Mouse (Mus musculus): Measurements from ENCODE around the gene Ugt1a7c. TPM values are rescaled to one million over a fixed set of nuclear protein-coding genes. Genes with fewer than 3 reads are reported as not detected.

The Ugt1a7c gene
- total and polyA plus RNA-seq, 3 experiments, result 2.2 to 15.3 (median 11.1) TPM

- no peak overlapping the region for H3K9ac ChIP-seq (ENCODE audit: insufficient read depth, low read depth)
- H3K27me3 ChIP-seq (replicated peaks), result no peaks in the 10 kb centered on the region
- peaks cover 2 to 29% of the 10 kb centered on the region in 2 experiments; a peak in 3 of 4 replicates for H3K4me1 ChIP-seq (ENCODE audit: control insufficient read depth in 1 of 2, insufficient read depth in 2 of 2)
- DNase-seq (ENCODE audit: extremely low read depth), result no peak
- dilution Hi-C loops (cut with MboI; ENCODE audit: extremely low pct_ligation_motif_present, extremely low pct_unique_long_range_greater_than_20kb, low sequenced_read_pairs) (no loop called here), in situ Hi-C loops (cut with MboI; ENCODE audit: low pct_ligation_motif_present, low pct_unique_long_range_greater_than_20kb, low sequenced_read_pairs) (no loop called here)
- H3K9me3 ChIP-seq (replicated peaks; ENCODE audit: low read length), result peaks cover 20% of the 10 kb centered on the region
- peaks cover 44 to 75% of the 10 kb centered on the region in 2 experiments for H3K36me3 ChIP-seq (replicated peaks in 1 of 2; ENCODE audit: control insufficient read depth in 1 of 2, insufficient read depth in 1 of 2, low read length in 1 of 2)
- TF ChIP-seq TCF12 (IDR thresholded peaks at IDR 0.05; ENCODE audit: low read depth, low read length), result no peak
- TF ChIP-seq JUND (conservative IDR thresholded peaks at IDR 0.05; ENCODE audit: low read depth, low read length), result no peak
- no peak for TF ChIP-seq E2F4 (IDR thresholded peaks at IDR 0.05; ENCODE audit: insufficient replicate concordance, low read depth, low read length)
- TF ChIP-seq NRF1 (IDR thresholded peaks at IDR 0.05; ENCODE audit: low read depth, low read length), result no peak
- 0 out of 2 replicates have a peak, but pooled peaks have one; percentile 20 for TF ChIP-seq CHD2 (IDR thresholded peaks at IDR 0.05; ENCODE audit: low read length)
- no peak for TF ChIP-seq BHLHE40 (IDR thresholded peaks at IDR 0.05; ENCODE audit: low read depth, low read length)
- TF ChIP-seq MAFK (IDR thresholded peaks at IDR 0.05; ENCODE audit: insufficient replicate concordance, low read length), result no peak
- peak; percentile 17 for TF ChIP-seq POLR2A (IDR thresholded peaks at IDR 0.05; ENCODE audit: low read depth, low read length)
- no peak for TF ChIP-seq MYC (IDR thresholded peaks at IDR 0.05; ENCODE audit: low read depth, low read length)
- TF ChIP-seq POLR2AphosphoS2 (IDR thresholded peaks at IDR 0.05; ENCODE audit: low read depth, low read length), result peak; percentile 73; the same call in 1 of the 2 replicates
- TF ChIP-seq KAT2A (IDR thresholded peaks at IDR 0.05; ENCODE audit: insufficient replicate concordance, low read length), result 0 out of 2 replicates have a peak, but pooled peaks have one; percentile 14
- no peak for TF ChIP-seq RAD21 (IDR thresholded peaks at IDR 0.05; ENCODE audit: low read depth, low read length)
- no peak overlapping the region for H3K27ac ChIP-seq (ENCODE audit: insufficient read depth, low read depth)
- no peak overlapping the region for H3K4me2 ChIP-seq (ENCODE audit: insufficient read depth, low read depth, poor library complexity, severe bottlenecking)
- no peak overlapping the region for H3K4me3 ChIP-seq (replicated peaks in 1 of 3; ENCODE audit: low read depth in 2 of 3, low read length in 2 of 3, poor library complexity in 1 of 3)
- no peaks in the 10 kb centered on the region for H3K79me2 ChIP-seq (replicated peaks; ENCODE audit: control insufficient read depth, extremely low read depth, insufficient read depth, poor library complexity, severe bottlenecking)
Measured at GRCm38 (mm10) chr1:88262255-88262654, 167.4 kb downstream of the Ugt1a7c start.

GRCm38 (mm10) chr1:88262961-88263360, 168.1 kb downstream of the Ugt1a7c start:
- peaks cover 13% of the 10 kb centered on the region for H3K9me3 ChIP-seq (replicated peaks; ENCODE audit: low read length)
- H3K27me3 ChIP-seq (replicated peaks), result no peaks in the 10 kb centered on the region
- H3K4me3 ChIP-seq (replicated peaks in 1 of 3; ENCODE audit: low read depth in 2 of 3, low read length in 2 of 3, poor library complexity in 1 of 3), result no peak overlapping the region
- peaks cover 2 to 29% of the 10 kb centered on the region in 2 experiments; a peak in 3 of 4 replicates for H3K4me1 ChIP-seq (ENCODE audit: control insufficient read depth in 1 of 2, insufficient read depth in 2 of 2)
- H3K9ac ChIP-seq (ENCODE audit: insufficient read depth, low read depth), result no peak overlapping the region
- no peak overlapping the region for H3K27ac ChIP-seq (ENCODE audit: insufficient read depth, low read depth)
- DNase-seq (ENCODE audit: extremely low read depth), result no peak
- TF ChIP-seq HCFC1 (IDR thresholded peaks at IDR 0.05; ENCODE audit: low read depth, low read length) (no peak), CTCF (conservative IDR thresholded peaks at IDR 0.05 in 1 of 2, IDR thresholded peaks at IDR 0.05 in 1 of 2; ENCODE audit: low read depth in 2 of 2, low read length in 2 of 2) (no peak), MAZ (IDR thresholded peaks at IDR 0.05; ENCODE audit: low read depth, low read length) (no peak), USF1 (IDR thresholded peaks at IDR 0.05; ENCODE audit: low read depth, low read length) (no peak), POLR2A (IDR thresholded peaks at IDR 0.05; ENCODE audit: low read depth, low read length) (no peak), SIN3A (IDR thresholded peaks at IDR 0.05; ENCODE audit: low read length) (no peak), JUND (conservative IDR thresholded peaks at IDR 0.05; ENCODE audit: low read depth, low read length) (no peak), RCOR1 (conservative IDR thresholded peaks at IDR 0.05; ENCODE audit: low read depth, low read length) (no peak), TBP (conservative IDR thresholded peaks at IDR 0.05; ENCODE audit: low read depth, low read length) (no peak), MAX (IDR thresholded peaks at IDR 0.05; ENCODE audit: low read length) (no peak), MAFK (IDR thresholded peaks at IDR 0.05; ENCODE audit: insufficient replicate concordance, low read length) (no peak; the same call in 1 of the 2 replicates), RAD21 (IDR thresholded peaks at IDR 0.05; ENCODE audit: low read depth, low read length) (no peak), ZKSCAN1 (IDR thresholded peaks at IDR 0.05; ENCODE audit: borderline replicate concordance, low read depth, low read length) (no peak), GABPA (IDR thresholded peaks at IDR 0.05; ENCODE audit: insufficient replicate concordance, low read depth, low read length) (no peak), CHD1 (IDR thresholded peaks at IDR 0.05; ENCODE audit: low read depth, low read length) (no peak), PAX5 (IDR thresholded peaks at IDR 0.05; ENCODE audit: low read length) (no peak)
- no peaks in the 10 kb centered on the region for H3K79me2 ChIP-seq (replicated peaks; ENCODE audit: control insufficient read depth, extremely low read depth, insufficient read depth, poor library complexity, severe bottlenecking)
- H3K4me2 ChIP-seq (ENCODE audit: insufficient read depth, low read depth, poor library complexity, severe bottlenecking), result no peak overlapping the region
- in situ Hi-C loops (cut with MboI; ENCODE audit: low pct_ligation_motif_present, low pct_unique_long_range_greater_than_20kb, low sequenced_read_pairs), result no loop called here
- dilution Hi-C loops (cut with MboI; ENCODE audit: extremely low pct_ligation_motif_present, extremely low pct_unique_long_range_greater_than_20kb, low sequenced_read_pairs), result no loop called here
- H3K36me3 ChIP-seq (replicated peaks in 1 of 2; ENCODE audit: control insufficient read depth in 1 of 2, insufficient read depth in 1 of 2, low read length in 1 of 2), result peaks cover 51 to 82% of the 10 kb centered on the region in 2 experiments

Data from CH12.LX (cell line).